Mouse (Mus musculus): Measurements from ENCODE around the gene Enox1.

- TF ChIP-seq CTCF (IDR thresholded peaks at IDR 0.05; ENCODE audit: low read depth, low read length) (no peak), POLR2A (IDR thresholded peaks at IDR 0.05; ENCODE audit: insufficient read depth, low read length) (no peak), EP300 (IDR thresholded peaks at IDR 0.05; ENCODE audit: insufficient read depth, low read depth, low read length) (no peak)
Observed at GRCm38 (mm10) chr14:77147635-77148034, 8.9 kb upstream of the Enox1 start.

All from ES-Bruce4 (cell line).